ENCODE assay signal across 11 mouse cellular contexts in genomic region chrX:167167282-167167681, GRCm38 (mm10). TPM values are rescaled to one million over a fixed set of nuclear protein-coding genes. Genes with fewer than 3 reads are reported as not detected.
DNase-seq lines count a peak whose midpoint lies in the region; ATAC-seq and TF ChIP-seq lines count a peak whose summit lies in the region.
"Had no signal": no experiment of that assay in that cellular context is flagged by ENCODE, and none has a peak within 500 bp of the region (broad histone marks: within the 10 kb centered on the region; RNA-seq: fewer than 3 reads in every experiment).

No protein-coding gene starts in this region.

- no peaks in the 10 kb centered on the region for H3K79me2 ChIP-seq in liver, adult 2 months (ENCODE audit: control insufficient read depth, insufficient read depth, low read length)

- no peaks in the 10 kb centered on the region for H3K36me3 ChIP-seq in heart, embryonic 10.5 days
- no peaks in the 10 kb centered on the region for H3K36me3 ChIP-seq in liver, adult 2 months (ENCODE audit: control insufficient read depth, insufficient read depth, low read length)
- H3K36me3 ChIP-seq in liver, embryonic 11.5 days (ENCODE audit: control insufficient read depth, insufficient read depth, low read length) = no peaks in the 10 kb centered on the region
- H3K36me3 ChIP-seq in hindbrain, embryonic 14.5 days (replicated peaks; ENCODE audit: control insufficient read depth, insufficient read depth) = no peaks in the 10 kb centered on the region
- H3K36me3 ChIP-seq: embryonic facial prominence, embryonic 12.5 days; midbrain, embryonic 15.5 days had no signal

- TF ChIP-seq CTCF in liver, adult 2 months (IDR thresholded peaks at IDR 0.05; ENCODE audit: low read depth, low read length) = no peak

- WGBS in heart, embryonic 10.5 days = 65% methylated on average over 2 of the region's 2 CpGs
- WGBS in liver, adult 2 months = 70% methylated on average over 2 of the region's 2 CpGs
- WGBS in liver, embryonic 11.5 days = 37% methylated on average over 2 of the region's 2 CpGs
- WGBS in hindbrain, embryonic 14.5 days = 66% methylated on average over 2 of the region's 2 CpGs

- H3K9ac ChIP-seq in liver, adult 2 months (ENCODE audit: low read depth, low read length) = no peak overlapping the region
- H3K9ac ChIP-seq in liver, embryonic 11.5 days (ENCODE audit: low read depth, low read length) = no peak overlapping the region
- H3K9ac ChIP-seq in hindbrain, embryonic 14.5 days = no peak overlapping the region
- H3K9ac ChIP-seq: embryonic facial prominence, embryonic 12.5 days; midbrain, embryonic 15.5 days had no signal

- no peak for ATAC-seq in liver, embryonic 11.5 days (replicated peaks; ENCODE audit: low FRiP score)
- peak; percentile 92 for ATAC-seq in granulocyte monocyte progenitor cell, adult 5-6 weeks (replicated peaks; ENCODE audit: poor library complexity, severe bottlenecking)
- ATAC-seq in megakaryocyte progenitor cell, adult 5-6 weeks (replicated peaks; ENCODE audit: poor library complexity) = peak; percentile 92
- ATAC-seq in hindbrain, embryonic 14.5 days (ENCODE audit: low FRiP score) = no peak
- ATAC-seq: midbrain, embryonic 15.5 days had no signal

- no peak overlapping the region for H3K4me3 ChIP-seq in heart, embryonic 10.5 days
- H3K4me3 ChIP-seq in liver, adult 2 months (ENCODE audit: insufficient read depth, low read depth, low read length) = no peak overlapping the region
- no peak overlapping the region for H3K4me3 ChIP-seq in liver, embryonic 11.5 days (ENCODE audit: low read depth, low read length)
- H3K4me3 ChIP-seq in hindbrain, embryonic 14.5 days (replicated peaks; ENCODE audit: low read length) = no peak overlapping the region
- H3K4me3 ChIP-seq: embryonic facial prominence, embryonic 12.5 days; midbrain, embryonic 15.5 days had no signal

- H3K27ac ChIP-seq in heart, embryonic 10.5 days = no peak overlapping the region
- H3K27ac ChIP-seq in liver, adult 2 months (replicated peaks; ENCODE audit: insufficient read depth, low read depth, low read length) = no peak overlapping the region
- no peak overlapping the region for H3K27ac ChIP-seq in liver, embryonic 11.5 days (ENCODE audit: low read depth, low read length)
- H3K27ac ChIP-seq in hindbrain, embryonic 14.5 days = no peak overlapping the region
- H3K27ac ChIP-seq: embryonic facial prominence, embryonic 12.5 days; midbrain, embryonic 15.5 days had no signal

- no peak overlapping the region for H3K4me2 ChIP-seq in liver, embryonic 11.5 days
- H3K4me2 ChIP-seq in hindbrain, embryonic 14.5 days (replicated peaks) = no peak overlapping the region
- H3K4me2 ChIP-seq: embryonic facial prominence, embryonic 12.5 days; midbrain, embryonic 15.5 days had no signal

- no peaks in the 10 kb centered on the region for H3K9me3 ChIP-seq in heart, embryonic 10.5 days
- H3K9me3 ChIP-seq in liver, embryonic 11.5 days (ENCODE audit: control insufficient read depth, low read length) = no peaks in the 10 kb centered on the region
- no peaks in the 10 kb centered on the region for H3K9me3 ChIP-seq in hindbrain, embryonic 14.5 days (ENCODE audit: control insufficient read depth, low read length)
- H3K9me3 ChIP-seq: embryonic facial prominence, embryonic 12.5 days; midbrain, embryonic 15.5 days had no signal

- no peak for TF ChIP-seq POLR2A in liver, adult 2 months (IDR thresholded peaks at IDR 0.05; ENCODE audit: extremely low read depth, insufficient read depth, low read length)

- H3K4me1 ChIP-seq in heart, embryonic 10.5 days = no peaks in the 10 kb centered on the region
- H3K4me1 ChIP-seq in liver, adult 2 months (ENCODE audit: control insufficient read depth, insufficient read depth, low read length) = no peaks in the 10 kb centered on the region
- no peaks in the 10 kb centered on the region for H3K4me1 ChIP-seq in liver, embryonic 11.5 days (replicated peaks; ENCODE audit: control insufficient read depth, insufficient read depth, low read length)
- no peaks in the 10 kb centered on the region for H3K4me1 ChIP-seq in hindbrain, embryonic 14.5 days (replicated peaks; ENCODE audit: control insufficient read depth, insufficient read depth, low read length)
- H3K4me1 ChIP-seq: embryonic facial prominence, embryonic 12.5 days; midbrain, embryonic 15.5 days had no signal

- peaks cover 12% of the 10 kb centered on the region; the same call in 1 of the 2 replicates for H3K27me3 ChIP-seq in heart, embryonic 10.5 days (ENCODE audit: insufficient read depth, poor library complexity, severe bottlenecking)
- H3K27me3 ChIP-seq in liver, adult 2 months (ENCODE audit: control insufficient read depth, insufficient read depth, low read length) = no peaks in the 10 kb centered on the region
- peaks cover 9% of the 10 kb centered on the region for H3K27me3 ChIP-seq in liver, embryonic 11.5 days (replicated peaks; ENCODE audit: control insufficient read depth, insufficient read depth, low read length)
- peaks cover 60% of the 10 kb centered on the region for H3K27me3 ChIP-seq in hindbrain, embryonic 14.5 days (ENCODE audit: control insufficient read depth, insufficient read depth, low read length)

- DNase-seq in heart, adult 11 months = peak; percentile 96
- DNase-seq in heart, embryonic 10.5 days (ENCODE audit: low spot score) = no peak
- peak; percentile 33 for DNase-seq in liver, adult 2 months (ENCODE audit: extremely low read depth, low read depth, low spot score)
- no peak for DNase-seq in liver, embryonic 11.5 days (ENCODE audit: low spot score)
- no peak for DNase-seq in hindbrain, embryonic 14.5 days (ENCODE audit: low spot score)
- no peak for DNase-seq in layer of hippocampus, adult 9-10 months (ENCODE audit: low spot score)
- DNase-seq: left cerebral cortex, postnatal 4 days had no signal

RNA-seq across cellular contexts. Expression of gene Tmsb4x, which starts 41.8 kb away (rescaled TPM):
- polyA plus RNA-seq in heart, embryonic 10.5 days (2016; fragmentation: Nextera tagmentation; extraction: Ambion mirVana) = 1,947 and 1,991 TPM in 2 replicates
- total RNA-seq in liver, adult 2 months (2014; rRNA removed) = 319 and 478 TPM in 2 replicates
- 19.4 and 22.9 TPM in 2 replicates for polyA plus RNA-seq in liver, adult 2 months (2012; rRNA removed)
- polyA plus RNA-seq in liver, embryonic 11.5 days (2014; fragmentation: Nextera tagmentation; extraction: Ambion mirVana) = 1,729 and 1,856 TPM in 2 replicates
- total RNA-seq in granulocyte monocyte progenitor cell, adult 5-6 weeks (2014; fragmentation: Nextera tagmentation) = 2,489 and 3,033 TPM in 2 replicates
- total RNA-seq in granulocyte monocyte progenitor cell, adult 5-6 weeks (2017) = 1,767 and 2,018 TPM in 2 replicates
- 2,723 and 3,717 TPM in 2 replicates for total RNA-seq in megakaryocyte progenitor cell, adult 5-6 weeks (2015)
- total RNA-seq in megakaryocyte progenitor cell, adult 5-6 weeks (2017) = 1,582 and 2,074 TPM in 2 replicates
- 4,629 and 5,303 TPM in 2 replicates for polyA plus RNA-seq in hindbrain, embryonic 14.5 days (2014; fragmentation: Nextera tagmentation; extraction: Ambion mirVana)

Comparison
In these comparisons a context has a peak if more than half of its experiments do, and no peak if none do; other contexts are left out.
1. DNase-seq: peak in heart, adult 11 months (single experiment) and liver, adult 2 months (single experiment); none in heart, embryonic 10.5 days (single experiment), liver, embryonic 11.5 days (single experiment), hindbrain, embryonic 14.5 days (single experiment) and layer of hippocampus, adult 9-10 months (single experiment).
2. RNA of gene Tmsb4x, which starts 41.8 kb away (polyA plus RNA-seq): 4,629 to 5,303 TPM in hindbrain, embryonic 14.5 days, 1,947 to 1,991 TPM in heart, embryonic 10.5 days and 1,729 to 1,856 TPM in liver, embryonic 11.5 days; 19.4 to 22.9 TPM in liver, adult 2 months; every median in the first group is over 10 times any median in the second.
3. ATAC-seq: peak in granulocyte monocyte progenitor cell, adult 5-6 weeks (single experiment) and megakaryocyte progenitor cell, adult 5-6 weeks (single experiment); none in liver, embryonic 11.5 days (single experiment) and hindbrain, embryonic 14.5 days (single experiment).